Mouse (Mus musculus): ENCODE measurements around the gene Fpgs.

Gene Fpgs

GRCm38 (mm10) chr2:32671907-32672595 lies 31.9 kb downstream of the Fpgs start:
- in situ Hi-C loops (cut with MboI, MseI): loop anchor here (5.0 kb wide), 1 partner anchor 40 kb away; no protein-coding TSS in a partner anchor

GRCm38 (mm10) chr2:32671147-32671546 lies 32.8 kb downstream of the Fpgs start:
- in situ Hi-C loops (cut with MboI, MseI): loop anchor here (5.0 kb wide), 1 partner anchor 39 kb away; no protein-coding TSS in a partner anchor

DNA sequence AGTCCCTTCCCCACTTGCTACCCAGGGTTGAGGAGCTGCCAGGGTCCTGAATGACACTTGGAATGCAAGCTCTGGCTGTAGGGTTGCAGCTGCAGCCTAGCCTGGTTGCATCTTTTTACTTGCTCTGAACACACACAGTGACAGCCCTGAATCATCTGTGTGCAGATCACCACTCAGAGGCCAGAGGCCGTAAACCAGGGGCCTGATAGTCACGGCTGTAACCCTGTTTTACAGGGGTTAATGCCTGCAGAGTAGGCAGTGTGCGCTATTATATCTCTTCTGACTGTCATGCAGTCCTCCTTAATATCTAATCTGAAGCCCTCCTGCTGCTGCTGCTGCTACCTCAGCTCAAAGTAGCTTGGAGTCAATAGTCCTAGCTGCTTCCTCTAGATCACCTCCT lies 34.1 kb downstream of the Fpgs start:
- in situ Hi-C loops (cut with MboI, MseI): loop anchor here (5.0 kb wide), 1 partner anchor 38 kb away; no protein-coding TSS in a partner anchor

GRCm38 (mm10) chr2:32668176-32668575 lies 35.8 kb downstream of the Fpgs start:
- in situ Hi-C loops (cut with MboI, MseI): no loop called here

DNA sequence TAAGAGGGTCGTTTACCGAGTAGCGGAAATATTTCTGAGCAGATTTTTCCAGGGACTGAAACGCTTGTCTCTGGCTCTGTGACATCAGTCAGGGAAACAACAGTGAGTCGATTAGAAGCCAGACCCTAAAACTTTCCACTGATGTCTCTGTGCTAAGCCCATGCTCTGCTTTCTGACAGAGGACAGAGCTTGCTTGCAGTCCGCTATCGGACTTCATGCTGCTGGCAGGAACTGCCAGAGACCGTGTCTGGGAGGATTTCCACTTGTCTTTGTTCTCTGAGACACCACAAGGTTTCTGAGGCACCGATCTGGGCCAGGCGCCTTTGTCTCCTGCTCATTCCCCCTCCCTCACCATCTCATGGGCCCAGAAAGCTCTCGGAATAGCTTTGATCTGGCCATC lies 36.2 kb downstream of the Fpgs start:
- in situ Hi-C loops (cut with MboI, MseI): no loop called here

GRCm38 (mm10) chr2:32665853-32666252 lies 38.1 kb downstream of the Fpgs start:
- in situ Hi-C loops (cut with MboI, MseI): no loop called here

DNA sequence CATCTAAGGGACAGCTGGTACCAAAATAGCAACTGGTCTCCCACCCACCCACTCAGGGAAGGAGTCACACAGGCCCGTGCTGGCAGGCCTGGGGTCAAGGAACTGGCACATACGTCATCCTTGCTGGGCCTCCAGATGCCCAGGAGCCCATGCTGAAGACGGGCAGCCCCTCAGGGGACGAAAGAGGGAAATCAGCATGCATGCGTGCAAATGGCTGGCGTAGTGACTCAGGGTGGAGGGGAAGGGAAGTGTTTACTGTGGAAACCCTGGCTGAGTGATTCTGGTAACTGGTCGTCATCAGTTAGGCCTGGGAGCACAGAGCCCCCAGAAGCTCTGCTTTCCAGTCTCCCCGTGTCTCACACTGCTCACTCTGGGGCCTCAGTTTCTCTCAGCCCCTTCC lies 38.6 kb downstream of the Fpgs start:
- in situ Hi-C loops (cut with MboI, MseI): no loop called here

DNA sequence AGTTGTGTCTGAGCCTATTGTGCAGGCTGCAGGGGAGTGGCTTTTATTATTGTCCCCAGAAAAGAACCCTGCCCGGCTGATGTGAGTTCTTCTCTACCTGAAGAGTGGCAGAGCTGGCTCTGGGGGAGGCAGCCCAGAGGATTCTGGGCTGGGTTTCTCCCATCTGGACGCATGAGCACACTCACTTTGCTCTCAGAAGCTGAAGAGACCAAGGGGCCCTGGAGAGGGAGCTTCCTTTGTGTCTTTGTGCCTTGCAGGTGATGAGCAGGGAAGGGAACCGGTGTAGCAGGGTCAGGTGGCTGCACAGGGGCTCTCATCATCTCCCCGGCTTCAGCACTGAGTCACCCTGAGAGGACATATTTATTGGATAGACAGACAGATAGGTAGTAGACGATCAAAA lies 41.7 kb downstream of the Fpgs start:
- in situ Hi-C loops (cut with MboI, MseI): no loop called here

- in situ Hi-C loops (cut with MboI, MseI): no loop called here
Observed at GRCm38 (mm10) chr2:32661509-32662107, 42.3 kb downstream of the Fpgs start.

GRCm38 (mm10) chr2:32658873-32659272 lies 45.1 kb downstream of the Fpgs start:
- in situ Hi-C loops (cut with MboI, MseI): no loop called here

DNA sequence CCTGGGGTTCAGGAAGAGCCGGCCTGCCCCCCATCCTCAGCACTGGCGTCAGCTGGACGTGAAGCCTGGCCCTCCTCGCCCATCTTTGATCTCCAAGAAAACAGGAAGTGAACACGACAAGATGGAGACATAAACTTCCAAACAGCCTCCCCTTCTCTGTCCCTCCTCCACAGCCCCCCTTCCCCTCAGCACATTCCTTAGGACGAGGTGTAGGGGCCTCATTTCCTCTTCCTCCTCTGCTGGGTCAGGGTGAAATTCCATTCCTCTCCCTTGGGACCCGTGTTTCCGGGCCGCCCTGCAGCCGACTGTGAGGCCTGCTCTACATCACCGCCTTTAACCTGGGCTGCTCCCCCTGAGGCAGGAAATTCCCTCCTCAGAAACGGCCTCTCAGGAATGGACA lies 48.1 kb downstream of the Fpgs start:
- in situ Hi-C loops (cut with MboI, MseI): no loop called here

- in situ Hi-C loops (cut with MboI, MseI): no loop called here
Observed at GRCm38 (mm10) chr2:32655394-32655744, 48.6 kb downstream of the Fpgs start.

DNA sequence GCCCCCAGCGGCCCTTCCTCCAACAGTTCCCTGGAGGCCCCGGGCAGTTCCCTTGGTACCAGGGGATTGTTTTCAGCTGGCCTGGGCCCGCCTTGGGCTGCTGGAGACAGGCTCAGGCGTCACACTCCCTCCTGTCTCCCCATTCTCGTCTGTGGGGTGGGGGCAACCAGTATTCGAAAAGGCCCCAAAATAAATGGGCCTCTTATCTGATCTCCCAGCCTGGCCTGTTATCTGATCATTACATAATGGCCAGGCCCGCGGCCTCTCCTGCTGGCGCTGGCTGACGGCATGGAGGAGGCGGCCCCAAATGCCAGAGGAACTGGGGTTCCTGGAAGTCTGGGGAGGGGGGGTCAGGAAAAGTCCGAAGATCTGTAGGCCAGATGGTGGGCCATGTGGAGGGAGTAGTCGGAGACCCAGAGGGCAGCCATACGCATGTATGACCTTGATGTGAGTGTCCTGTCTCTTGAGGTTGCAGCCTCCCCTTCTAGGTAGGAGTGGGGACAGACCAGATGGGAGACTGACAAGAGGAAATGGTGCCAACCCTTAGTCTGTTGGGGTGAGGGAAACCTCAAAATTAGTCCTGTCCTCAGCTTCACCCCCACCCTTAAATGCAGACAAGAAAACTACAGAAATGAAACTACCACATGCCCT lies 49.1 kb downstream of the Fpgs start:
- in situ Hi-C loops (cut with MboI, MseI): no loop called here

GRCm38 (mm10) chr2:32653764-32654163 lies 50.2 kb downstream of the Fpgs start:
- in situ Hi-C loops (cut with MboI, MseI): no loop called here

GRCm38 (mm10) chr2:32647366-32647765 lies 56.6 kb downstream of the Fpgs start:
- in situ Hi-C loops (cut with MboI, MseI): no loop called here

DNA sequence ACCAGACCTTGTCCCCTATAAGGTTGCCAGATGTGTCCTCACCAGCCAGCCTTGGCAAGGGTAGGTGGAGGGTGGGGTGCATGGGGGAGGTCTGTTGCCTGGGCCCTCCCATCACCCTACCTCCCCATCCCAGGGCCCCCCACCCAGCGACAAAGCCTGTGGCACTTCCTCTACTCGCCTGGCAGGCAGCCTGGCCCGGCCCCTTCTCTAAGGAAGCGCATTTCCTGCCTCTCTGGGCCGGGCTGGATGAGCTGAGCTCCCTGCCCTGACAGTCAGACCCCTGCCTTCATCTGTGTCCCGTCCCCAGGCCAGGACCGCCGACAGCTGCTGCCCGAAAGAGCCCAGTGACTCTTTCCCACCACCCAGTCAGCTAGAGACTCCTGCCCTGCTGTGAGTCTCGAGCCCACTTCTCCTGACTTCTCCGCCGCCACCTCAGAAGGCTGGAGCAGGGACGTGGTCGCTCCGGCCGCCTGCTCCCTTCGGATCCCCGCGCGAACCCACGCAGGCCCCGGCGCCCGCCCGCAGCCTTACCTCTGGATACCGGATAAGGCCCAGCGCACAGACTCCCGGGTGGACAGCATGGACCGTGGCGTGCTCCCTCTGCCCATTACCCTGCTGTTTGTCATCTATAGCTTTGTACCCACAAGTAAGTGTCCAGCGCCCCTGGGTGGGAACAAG lies 57.4 kb downstream of the Fpgs start, which contains the start of gene Eng:
Eng (plus strand) TSS at position 217 of the 678 bp plus-strand sequence.
- in situ Hi-C loops (cut with MboI, MseI): no loop called here

DNA sequence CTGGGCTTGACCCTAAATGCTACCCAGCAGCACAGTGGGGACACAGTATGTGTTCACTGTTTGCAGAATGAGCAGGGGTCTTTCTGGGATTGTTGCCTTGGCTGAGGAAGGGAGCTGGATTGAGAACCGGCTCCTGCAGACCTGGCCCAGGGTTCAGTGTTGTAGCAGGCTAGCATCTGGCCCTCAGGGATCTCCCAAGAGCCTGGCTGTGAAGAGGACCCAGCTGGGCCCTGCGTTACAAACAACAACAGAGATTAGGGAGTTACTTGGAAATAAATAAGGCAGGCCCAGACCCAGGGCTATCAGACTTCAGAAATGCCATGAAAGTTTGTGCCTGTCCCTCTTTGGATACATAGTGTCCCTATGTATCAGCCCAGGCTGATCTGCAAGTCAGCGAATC lies 58.3 kb downstream of the Fpgs start:
- in situ Hi-C loops (cut with MboI, MseI): no loop called here

DNA sequence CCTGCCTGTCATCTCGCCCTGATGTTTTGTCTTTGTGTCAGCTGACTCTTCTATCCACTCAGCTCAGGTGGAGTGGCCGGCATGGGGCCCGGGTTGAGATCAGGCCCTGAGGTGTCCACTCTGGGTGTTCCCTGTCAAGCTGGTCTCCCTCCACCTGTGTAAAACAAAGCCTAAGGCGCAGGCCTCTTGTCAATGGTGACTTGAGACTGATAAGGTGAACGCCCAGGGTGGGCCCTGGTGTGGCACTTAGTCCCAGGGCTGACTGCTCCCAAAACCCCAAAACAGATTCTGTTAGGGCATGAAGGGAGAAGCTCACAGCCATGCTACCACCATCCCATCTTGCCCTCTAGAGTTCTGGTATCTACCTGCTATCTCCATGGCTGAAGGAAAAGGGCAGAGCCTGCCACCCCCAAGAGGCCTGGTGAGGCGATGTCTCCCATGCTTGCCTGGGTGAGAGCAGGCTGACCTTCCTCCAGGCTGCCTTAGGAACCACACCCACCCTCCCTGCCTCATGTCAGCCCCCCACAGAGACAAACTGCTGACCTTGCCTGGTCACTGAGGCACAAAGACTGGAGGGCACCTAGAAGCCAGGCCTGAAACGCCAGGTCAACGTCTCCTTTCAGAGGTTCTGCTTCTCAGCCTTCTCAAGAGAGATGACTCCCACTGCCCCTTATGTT lies 59.0 kb downstream of the Fpgs start:
- in situ Hi-C loops (cut with MboI, MseI): no loop called here

- in situ Hi-C loops (cut with MboI, MseI): no loop called here
Observed at GRCm38 (mm10) chr2:32644083-32644482, 59.9 kb downstream of the Fpgs start.

DNA sequence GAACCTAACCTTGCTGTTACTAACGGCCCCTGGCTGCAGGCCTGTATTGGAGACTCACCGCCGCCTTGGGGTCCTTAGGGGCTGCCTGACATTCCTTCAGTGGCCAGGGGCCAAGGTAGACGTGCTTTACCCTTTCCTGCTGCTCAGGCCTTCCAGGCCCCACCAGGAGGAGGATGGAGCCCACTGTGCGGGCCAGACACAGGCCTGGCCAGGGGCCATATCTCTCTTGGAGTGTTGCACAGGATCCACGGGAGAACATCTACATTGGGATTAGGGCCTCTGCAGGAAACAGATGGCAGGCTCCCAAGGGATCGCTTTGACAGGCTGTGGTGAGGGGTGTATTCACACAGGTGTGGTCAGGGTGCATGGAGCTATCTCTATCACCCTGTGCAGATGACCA lies 61.1 kb downstream of the Fpgs start:
- in situ Hi-C loops (cut with MboI, MseI): no loop called here

DNA sequence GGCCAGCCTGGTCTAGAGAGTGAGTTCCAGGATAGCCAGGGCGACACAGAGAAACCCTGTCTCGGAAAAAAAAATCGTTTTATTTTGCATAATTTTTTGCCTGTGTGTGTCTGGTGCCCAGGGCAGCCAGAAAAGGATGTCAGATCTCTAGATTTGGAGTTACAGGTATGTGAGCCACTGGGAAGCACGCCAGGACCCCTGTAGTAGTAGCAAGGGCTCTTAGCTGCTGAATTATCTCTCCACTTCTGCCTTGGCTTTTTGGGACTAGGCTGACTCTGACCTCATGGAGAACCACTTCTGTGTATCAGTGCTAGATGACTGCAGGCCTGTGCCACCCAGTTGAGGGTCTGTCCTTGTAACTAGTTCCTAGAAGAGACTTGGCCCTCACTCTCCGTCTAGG lies 62.1 kb downstream of the Fpgs start:
- in situ Hi-C loops (cut with MboI, MseI): no loop called here

DNA sequence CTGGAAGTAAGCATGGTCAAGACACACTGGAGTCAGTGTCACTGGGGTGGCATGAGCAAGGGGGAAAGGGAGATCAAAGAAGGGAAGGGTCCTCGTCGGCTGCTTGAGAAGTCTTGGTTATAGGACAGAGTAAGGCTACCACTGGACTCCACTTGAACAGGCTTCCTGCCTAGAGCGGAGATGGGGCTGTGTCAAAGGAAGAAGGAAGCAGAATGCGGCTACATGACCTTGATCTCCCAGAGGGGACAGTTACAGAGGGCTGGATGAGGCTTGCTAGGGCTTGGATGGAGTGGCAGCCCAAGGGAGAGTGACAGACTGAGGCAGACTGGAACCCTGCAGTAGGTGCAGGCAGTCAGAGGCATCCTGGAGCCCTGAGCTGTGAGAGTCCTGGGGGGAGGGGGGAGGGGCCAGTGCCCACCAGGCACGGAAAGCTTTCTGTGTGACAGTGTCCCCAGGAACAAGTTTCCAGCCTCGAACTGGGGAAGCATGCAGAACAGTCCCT lies 63.3 kb downstream of the Fpgs start:
- in situ Hi-C loops (cut with MboI, MseI): no loop called here
